Mouse (Mus musculus): ENCODE results near the gene Med13. TPM values are rescaled to one million over a fixed set of nuclear protein-coding genes. Genes with fewer than 3 reads are reported as not detected.

The Med13 gene
- 0.47 and 7.4 TPM in 2 replicates for polyA plus RNA-seq (2012; ENCODE audit: low replicate concordance)

DNA sequence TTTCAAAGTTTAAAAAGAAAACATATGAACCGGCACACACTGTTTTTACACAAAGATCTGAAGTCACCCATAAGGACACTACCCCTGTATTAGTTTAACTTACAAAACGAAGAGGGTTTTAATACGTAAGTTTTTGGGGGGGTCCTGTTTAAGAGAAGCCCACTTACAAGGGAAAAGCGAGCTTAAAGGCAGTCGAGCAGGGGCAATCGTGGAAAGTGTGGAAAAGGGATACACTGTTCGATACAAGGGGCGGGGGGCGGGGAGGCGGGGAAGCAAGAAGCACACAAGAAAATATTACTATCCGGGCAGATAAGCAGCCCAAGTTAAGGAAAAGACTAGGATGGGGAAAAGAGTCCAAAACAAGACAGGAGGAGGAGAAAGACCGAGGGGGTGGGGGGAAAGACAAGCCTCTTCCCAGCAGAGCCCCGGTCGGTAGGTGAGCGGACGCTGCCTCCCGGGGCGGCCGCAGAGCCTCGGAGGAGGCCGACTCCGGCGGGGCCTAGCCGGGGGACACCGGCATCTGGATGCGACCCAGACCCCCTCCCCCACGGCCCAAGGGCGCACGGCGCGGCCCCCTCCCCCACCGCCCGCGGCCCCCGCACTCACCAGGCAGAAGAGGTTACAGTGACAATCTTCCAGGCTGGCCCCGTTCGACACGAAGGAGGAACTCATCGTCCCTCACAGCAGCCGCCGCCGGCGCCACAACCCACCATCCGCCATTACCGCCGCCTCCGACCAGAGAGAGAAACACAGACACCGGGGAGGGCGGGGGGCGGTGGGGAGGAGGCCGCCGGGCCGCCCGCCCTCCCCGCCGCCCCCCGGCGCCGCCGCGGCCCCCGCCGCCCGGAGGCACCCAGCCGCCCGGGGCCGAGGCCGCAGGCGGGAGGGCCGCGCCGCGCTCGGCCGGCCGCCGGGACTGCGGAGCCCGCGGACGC is at the start of gene Med13:
Gene Med13, minus strand, starts transcription at position 749 of the 935 bp plus-strand sequence.

DNA sequence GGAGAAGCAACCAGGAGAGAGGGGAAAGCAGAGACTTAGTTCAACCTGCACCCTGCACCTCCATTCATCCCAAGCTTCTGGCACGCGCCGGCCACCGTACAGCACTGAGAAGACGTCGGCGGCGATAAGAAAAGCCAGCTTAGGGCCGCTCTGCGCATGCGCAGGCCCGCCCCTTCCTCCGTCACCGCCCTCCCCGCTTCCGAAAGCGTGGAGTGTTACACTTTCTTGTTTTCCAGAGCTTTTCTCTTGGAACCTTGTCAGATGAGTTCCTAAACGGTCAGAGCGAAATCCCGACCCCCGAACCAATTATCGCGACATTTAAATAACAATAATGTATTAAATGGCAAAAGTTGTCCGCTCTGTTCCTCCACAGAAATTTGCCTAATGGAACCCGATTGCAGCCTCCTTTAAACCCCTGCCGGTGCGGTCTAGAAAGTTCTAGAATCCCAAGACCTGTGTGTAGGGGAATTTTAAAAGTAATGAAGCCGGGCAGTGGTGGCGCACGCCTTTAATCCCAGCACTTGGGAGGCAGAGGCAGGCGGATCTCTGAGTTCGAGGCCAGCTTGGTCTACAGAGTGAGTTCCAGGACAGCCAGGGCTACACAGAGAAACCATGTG is 99.8 kb downstream of the Med13 start, which contains the start of gene Ints2:
Gene Ints2, minus strand, starts transcription at position 116 of the 617 bp plus-strand sequence.

Other genes with a start within 250 kb of the Med13 start
- 0.12 and 0.51 TPM in 2 replicates for gene Brip1, start 156.4 kb downstream of the Med13 start, polyA plus RNA-seq (2012; ENCODE audit: low replicate concordance)
- 0.12 and 4.7 TPM in 2 replicates for gene Ints2, start 100.0 kb downstream of the Med13 start, polyA plus RNA-seq (2012; ENCODE audit: low replicate concordance)
- 1.9 and 2.3 TPM in 2 replicates for gene Rnft1, start 127.1 kb upstream of the Med13 start, polyA plus RNA-seq (2012; ENCODE audit: low replicate concordance)
- gene Rps6kb1, start 187.2 kb upstream of the Med13 start, polyA plus RNA-seq (2012; ENCODE audit: low replicate concordance), result 4.1 and 10.0 TPM in 2 replicates
- gene Tubd1, start 187.4 kb upstream of the Med13 start, polyA plus RNA-seq (2012; ENCODE audit: low replicate concordance), result 0.08 and 0.46 TPM in 2 replicates

Measured in leukemia stem cell, adult 10-12 weeks (primary cell).